Mouse (Mus musculus) fat pad, adult 2 months (tissue): ENCODE data around the gene Ddt.
"Not testable (repeated sequence)": the region's sequence is repeated elsewhere in the genome, so short reads cannot be mapped to it uniquely, and the experiment has no call there.

Source experiments
- DNase-seq: peaks from one replicate; pipeline ENCODE4 v3.0.0-alpha.2; 2011; ENCODE audit warnings: low read depth, low spot score; ENCODE audit errors: extremely low read depth

Ddt gene

DNA sequence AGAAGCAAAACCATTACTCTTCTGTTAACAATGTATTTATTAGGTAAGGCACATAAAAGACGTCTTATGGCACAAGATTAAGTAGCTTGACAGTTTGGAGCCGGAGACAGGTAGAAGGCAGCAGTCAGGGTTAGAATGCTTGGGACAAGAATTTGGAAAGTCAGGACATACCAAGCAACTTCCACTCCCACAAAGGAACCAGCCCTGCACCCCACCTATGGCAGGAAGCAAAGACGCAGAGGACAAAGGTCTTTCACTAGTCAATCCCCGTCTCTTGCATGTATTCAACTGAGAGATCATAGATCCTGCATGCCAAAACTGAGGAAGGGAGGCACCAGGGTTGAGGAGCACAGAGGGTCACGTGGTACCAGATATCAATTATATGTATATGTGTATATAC is 888 bp upstream of the Ddt start:
- DNase-seq, result no peak

DNA sequence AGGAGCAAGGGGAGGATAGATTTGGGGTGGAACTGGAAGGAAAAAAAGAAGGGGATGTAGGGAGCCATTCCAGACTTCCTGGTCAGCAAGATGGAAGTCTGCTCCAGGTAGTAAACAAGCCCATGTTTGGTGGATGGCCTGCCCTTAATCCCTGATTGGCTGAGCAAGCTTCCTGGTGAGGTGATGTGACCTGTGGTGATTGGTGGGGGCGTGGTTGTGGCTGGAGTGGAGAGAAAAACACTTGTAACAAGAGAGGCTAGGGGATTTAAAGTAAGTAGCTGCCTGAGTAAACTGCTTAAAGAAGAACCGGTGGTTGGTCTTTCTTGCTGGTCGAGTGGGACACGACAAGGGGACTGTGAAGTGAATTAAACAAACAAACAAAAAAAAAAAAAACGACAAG is 5.5 kb downstream of the Ddt start:
- not testable (repeated sequence) for DNase-seq

- DNase-seq, result no peak
Measured at GRCm38 (mm10) chr10:75766856-75767255, 6.4 kb downstream of the Ddt start.

GRCm38 (mm10) chr10:75764519-75765473 is 8.4 kb downstream of the Ddt start:
- DNase-seq, result no peak

GRCm38 (mm10) chr10:75763682-75764518 is 9.3 kb downstream of the Ddt start, which contains the start of gene Cabin1:
Cabin1 (minus strand) TSS chr10:75764341.
- DNase-seq, result peak; percentile 65

DNA sequence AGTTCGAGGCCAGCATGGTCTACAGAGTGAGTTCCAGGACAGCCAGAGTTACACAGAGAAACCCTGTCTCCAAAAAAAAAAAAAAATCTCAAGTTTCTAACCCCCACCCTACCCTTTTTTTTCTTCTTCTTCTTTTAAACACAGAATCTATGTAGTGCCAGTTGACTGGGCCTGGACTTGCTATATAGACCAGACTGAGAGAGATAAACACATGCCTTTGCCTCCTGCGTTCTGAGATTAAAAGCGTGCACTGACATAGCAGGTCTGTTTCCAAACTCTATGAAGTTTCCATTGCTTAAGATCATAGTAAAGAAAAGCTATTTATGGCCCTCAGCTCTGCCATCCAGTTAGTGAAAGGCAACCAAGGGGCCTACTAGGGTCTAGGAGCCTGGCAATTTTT is 10.8 kb downstream of the Ddt start:
- DNase-seq, result no peak

DNA sequence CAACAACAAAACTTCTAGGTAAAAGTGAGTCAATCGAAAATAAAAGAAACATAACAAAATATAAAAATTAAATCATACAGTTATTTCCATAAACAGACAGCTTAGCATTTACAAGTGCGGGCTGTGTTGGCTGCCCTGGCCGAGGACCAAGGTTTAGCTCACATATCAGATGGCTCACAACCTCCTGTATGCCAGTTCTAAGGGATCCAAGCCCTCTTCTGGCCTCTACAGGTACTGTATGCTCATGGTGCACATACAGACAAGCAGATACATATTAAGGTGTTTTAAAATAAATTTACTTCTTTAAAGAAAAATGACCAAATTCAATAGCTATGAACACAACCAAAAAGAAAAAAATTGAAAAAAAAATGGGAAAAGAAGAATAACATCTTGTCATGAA is 12.9 kb downstream of the Ddt start:
- DNase-seq, result no peak

DNA sequence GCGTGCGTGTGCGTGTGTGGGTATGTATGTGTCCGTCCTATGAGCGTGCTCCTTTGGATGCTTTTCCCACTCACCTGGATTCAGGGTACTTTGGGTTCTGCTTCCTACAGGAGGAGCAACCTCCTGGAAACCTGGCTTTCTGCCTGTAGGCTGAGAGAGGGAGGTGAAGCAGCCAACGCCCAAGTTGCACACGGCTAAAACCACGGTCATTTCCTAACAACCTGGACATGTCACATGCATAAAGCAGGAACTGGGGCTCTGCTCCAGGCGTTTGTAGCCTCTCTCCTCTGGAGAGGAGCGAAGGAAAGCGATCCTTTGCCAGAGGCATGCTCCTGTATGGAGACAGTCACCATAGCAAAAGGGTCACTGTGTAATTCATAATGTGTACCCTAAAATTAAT is 16.5 kb downstream of the Ddt start:
- no peak for DNase-seq

DNA sequence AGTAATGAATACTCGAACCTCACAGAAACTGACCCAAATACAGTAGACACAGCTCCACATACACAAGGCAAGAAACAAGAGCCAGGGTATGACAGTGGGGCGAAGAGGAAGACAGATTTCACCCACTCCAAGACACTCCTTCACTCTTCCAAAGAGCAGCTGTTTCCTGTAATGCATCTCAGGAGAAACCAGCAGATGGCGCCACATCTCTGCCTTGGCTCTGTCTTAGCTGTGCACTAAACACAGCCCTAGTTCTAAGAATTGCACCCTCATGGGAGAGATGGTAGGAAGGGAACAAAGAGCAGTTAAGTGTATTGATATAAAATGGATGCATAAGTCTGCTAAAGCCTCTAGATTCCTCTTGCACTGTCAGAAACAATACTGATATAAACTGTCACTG is 29.2 kb downstream of the Ddt start:
- DNase-seq, result no peak

DNA sequence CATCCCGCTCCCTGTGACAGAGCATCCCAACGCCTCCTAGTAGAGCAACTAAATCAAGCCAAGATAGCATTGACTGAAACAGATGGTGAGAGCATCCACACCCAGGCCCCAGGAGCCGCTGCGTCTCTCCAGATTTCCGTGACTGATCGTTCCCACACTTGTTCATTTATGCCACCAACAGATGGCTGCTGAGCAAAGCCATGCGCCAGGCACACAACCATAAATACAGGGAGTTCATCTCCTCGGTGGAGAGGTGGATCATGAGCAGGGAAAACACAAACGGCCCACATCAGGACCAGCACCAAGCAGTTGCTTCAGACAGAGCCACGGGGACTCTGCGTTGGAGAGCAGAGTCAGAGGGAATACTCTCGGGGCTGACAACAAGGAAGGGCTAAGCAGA is 29.8 kb downstream of the Ddt start:
- DNase-seq, result no peak

DNA sequence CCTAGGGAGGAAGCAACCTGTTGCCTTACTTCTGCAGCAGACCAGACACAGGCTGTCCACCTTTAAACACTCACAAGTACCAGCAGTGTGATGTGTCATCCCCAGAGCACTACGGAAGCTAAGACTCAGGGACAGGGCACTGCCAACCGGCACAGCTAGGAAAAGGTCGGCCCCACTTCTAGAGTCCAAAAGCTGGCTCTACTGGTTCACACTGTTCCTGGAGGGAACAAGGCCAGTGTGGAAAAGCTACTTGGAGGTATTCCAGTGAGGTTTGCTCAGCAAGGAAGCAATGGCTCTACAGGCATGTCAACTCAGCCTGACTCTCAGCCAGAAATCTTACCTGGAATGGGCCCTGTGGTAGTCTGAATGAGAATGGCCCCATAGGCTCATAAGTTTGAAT is 32.3 kb downstream of the Ddt start:
- peak; percentile 46 for DNase-seq

DNA sequence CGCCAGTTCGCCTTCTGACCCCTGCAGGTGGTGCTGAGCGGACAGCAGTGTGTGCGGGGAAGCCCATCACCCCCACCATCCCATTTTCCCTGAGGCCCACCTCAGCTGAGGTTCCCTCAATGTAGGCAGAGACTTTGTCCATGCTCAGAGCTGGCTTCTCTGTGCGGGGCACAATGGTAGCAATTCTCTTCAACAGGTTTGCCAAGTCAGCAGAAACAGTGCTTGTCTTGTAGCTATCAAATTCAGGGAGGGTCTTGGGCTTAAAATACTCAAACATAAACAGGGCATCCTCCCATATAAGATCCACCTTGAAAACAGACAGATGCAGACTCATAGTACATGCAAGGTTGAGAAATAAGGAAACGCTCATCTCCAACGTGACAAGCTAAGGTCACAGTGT is 47.8 kb downstream of the Ddt start:
- DNase-seq, result no peak
